Mouse (Mus musculus) liver, postnatal 0 days (tissue): ENCODE results near the gene Tbc1d22b.

Experiments
- CTCF ChIP-seq: sonication (generic); IDR thresholded peaks from 2 replicates; pipeline ENCODE4 v1.5.1; 2016; ENCODE audit warnings: antibody characterized with exemption, low read depth
- EP300 ChIP-seq: IDR thresholded peaks from 2 replicates; pipeline ENCODE4 v1.6.1; 2016; ENCODE audit warnings: antibody characterized with exemption, low read depth, mild to moderate bottlenecking

DNA sequence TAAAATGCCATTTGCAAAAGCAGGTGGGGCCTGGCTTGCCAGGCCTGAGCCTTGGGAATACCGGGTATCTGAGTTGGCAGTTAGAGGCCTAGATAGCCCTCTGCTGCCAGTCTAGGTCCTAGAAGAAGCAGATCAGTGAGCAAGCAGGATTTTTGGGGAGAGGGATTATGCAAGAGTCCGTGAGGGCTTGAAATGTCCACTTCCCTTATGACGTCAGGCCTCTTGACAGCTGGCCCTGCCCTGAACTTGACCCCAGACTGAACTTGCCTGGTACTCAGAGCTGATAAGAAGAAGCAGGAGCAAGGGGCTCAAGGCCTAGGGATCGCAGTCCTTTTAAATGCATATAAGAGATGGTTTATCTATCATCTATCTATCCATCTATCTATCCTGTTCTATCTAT, 51.8 kb downstream of the Tbc1d22b start:
- TF ChIP-seq CTCF (no peak), EP300 (no peak)
